Mouse (Mus musculus) kidney, adult 10 weeks (tissue): ENCODE results near the gene Jchain. TPM values are rescaled to one million over a fixed set of nuclear protein-coding genes. Genes with fewer than 3 reads are reported as not detected.

Experiments
- polyA plus RNA-seq: library from polyadenylated mRNA; stranded (reverse); fragments of 350-450 nt; fragmentation: Illumina TruSeq; extraction: RNeasy Lipid Tissue Mini Kit (QIAGEN cat#74804); gene quantifications from one replicate; pipeline ENCODE4 v1.2.3, GENCODE M21; 2014; ENCODE audit warnings: low read depth, low replicate concordance

Jchain gene
- 4.3 TPM for polyA plus RNA-seq

DNA sequence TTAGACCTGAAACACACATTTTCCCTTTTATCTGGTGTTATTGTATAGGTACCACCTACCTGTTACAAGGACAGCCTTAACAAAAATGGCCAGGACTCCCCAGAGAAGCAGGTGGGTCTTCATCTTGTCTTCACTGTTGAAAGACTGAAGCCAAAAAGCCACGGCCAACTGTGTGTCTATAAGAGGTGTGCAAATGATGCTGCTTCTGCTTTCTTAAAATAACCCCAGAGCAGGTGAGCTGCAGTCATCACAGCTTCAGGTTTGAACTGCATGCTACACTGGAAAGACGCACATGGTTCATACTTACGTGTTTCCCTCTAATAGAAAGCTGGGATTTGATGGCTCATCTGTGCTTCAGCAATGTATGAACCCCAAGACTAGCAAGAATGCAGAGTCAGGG is at the start of gene Jchain:
Gene Jchain (minus strand): TSS at position 235 of the 400 bp plus-strand sequence.

DNA sequence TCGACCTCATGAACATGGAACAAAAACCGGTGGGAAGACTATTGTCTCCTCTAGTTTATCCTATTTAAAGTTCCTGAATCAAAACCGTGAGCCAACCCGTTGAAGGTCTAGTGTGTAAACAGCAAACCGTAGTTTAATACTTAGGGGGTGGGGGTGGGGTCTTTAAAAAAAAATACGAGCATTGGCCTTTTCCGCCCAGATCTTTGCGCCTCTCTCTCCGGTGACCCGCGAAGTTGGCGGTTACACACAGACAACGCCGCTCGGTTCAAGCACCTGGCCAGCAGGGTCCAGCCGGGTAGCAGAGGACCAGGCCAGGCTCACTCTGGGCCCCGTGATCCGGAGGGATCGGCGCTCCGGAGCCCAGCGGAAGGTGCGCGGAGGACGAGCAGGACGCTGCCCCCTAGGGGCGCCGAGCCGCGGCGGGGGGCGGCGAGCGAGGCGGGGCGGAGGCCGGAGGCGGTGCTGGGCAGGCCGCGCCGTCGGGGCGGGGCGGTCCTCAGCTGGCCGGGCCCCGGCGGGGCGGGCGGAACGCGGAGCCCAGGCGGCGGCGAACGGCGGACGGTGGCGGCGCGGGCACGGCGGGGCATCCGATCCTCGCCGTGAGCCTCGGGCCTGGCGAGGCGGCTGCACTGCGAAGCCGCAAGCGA is 36.9 kb upstream of the Jchain start, which contains the start of gene Rufy3:
Gene Rufy3 (plus strand): TSS at position 540 of the 647 bp plus-strand sequence.

DNA sequence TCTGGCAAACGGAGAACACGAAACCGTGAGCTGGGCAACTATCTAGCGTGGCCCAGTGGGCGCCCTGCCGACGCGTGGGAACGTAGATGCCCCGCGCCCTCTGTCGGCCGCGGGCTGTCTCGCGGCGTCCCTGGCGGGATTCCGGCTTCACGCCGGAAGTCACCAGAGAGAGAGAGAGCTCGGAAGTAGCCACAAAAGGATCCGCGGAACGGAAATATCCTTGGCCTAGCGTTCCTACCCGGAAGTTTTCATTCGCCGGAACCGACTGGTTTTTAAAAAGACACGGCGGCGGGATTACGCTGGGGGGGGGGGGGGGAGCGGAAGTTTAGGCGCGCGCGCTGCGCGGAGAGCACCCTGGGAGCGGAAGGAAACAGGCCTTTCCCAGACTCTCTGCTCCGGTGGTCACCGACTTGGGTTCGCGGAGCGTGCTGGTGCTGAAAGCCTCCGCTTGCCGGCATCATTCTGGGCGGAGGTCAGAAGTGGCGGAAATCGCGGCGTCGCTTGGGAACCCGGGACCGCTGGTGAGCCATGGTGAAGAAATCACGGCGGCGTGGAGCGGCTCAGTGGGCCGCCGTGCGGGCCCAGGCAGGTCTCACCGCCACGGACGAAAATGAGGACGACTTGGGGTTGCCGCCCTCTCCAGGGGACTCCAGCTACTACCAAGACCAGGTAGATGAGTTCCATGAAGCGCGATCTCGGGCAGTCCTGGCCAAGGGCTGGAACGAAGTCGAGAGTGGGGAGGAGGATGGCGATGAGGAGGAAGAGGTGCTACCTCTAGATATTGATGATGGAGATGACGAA is 26.6 kb upstream of the Jchain start, which contains the start of gene Utp3:
Gene Utp3 (plus strand): TSS at position 377 of the 801 bp plus-strand sequence.

DNA sequence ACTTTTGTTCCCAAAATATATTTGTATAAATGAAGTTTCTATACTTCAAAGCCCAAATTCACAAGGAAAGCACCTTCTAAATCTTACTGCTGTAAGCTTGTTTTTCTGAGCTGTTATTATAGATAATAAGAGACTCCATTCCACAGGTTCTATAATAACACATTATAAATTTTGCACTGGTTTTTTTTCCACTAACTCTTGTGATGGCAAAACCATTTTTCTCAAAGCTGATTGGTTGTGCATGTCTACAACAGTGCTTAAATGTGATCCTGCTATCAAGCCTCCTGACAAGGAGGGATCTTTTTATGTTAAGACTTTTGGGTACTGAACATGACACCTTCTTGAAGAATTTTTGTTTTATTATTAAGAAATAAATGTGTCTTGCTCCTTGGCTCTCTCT is 40.0 kb downstream of the Jchain start, which contains the start of gene Enam:
Gene Enam (plus strand): TSS at position 301 of the 400 bp plus-strand sequence.

Other genes starting within 250 kb of the Jchain start
- not detected for gene Prol1, start 210.6 kb downstream of the Jchain start, polyA plus RNA-seq
- gene Amtn, start 151.8 kb downstream of the Jchain start, polyA plus RNA-seq = not detected
- gene Ambn, start 71.9 kb downstream of the Jchain start, polyA plus RNA-seq = not detected
- gene Enam, start 39.9 kb downstream of the Jchain start, polyA plus RNA-seq = not detected
- gene Utp3, start 26.6 kb upstream of the Jchain start, polyA plus RNA-seq = 56.9 TPM
- 83.2 TPM for gene Rufy3, start 37.1 kb upstream of the Jchain start, polyA plus RNA-seq
- gene Grsf1, start 148.3 kb upstream of the Jchain start, polyA plus RNA-seq = 447 TPM
- 110 TPM for gene Mob1b, start 193.0 kb upstream of the Jchain start, polyA plus RNA-seq
- gene Dck, start 237.1 kb upstream of the Jchain start, polyA plus RNA-seq = 6.5 TPM